Mouse (Mus musculus) left cerebral cortex, adult 8-10 months (tissue): Measurements from ENCODE around the gene Mpig6b. TPM values are rescaled to one million over a fixed set of nuclear protein-coding genes. Genes with fewer than 3 reads are reported as not detected.

Experiments used
- DNase-seq, 2 experiments: peaks; one replicate each; pipeline ENCODE4 v3.0.0; 2022; ENCODE audit warnings: low spot score in 2 of 2
- total RNA-seq, 4 experiments: library from RNA; stranded (reverse); gene quantifications; 2 replicates each; pipeline ENCODE4 v1.2.4; 2022

Mpig6b gene
- total RNA-seq, 4 experiments from 2014 or later: 0.15 TPM; not detected in 3

DNA sequence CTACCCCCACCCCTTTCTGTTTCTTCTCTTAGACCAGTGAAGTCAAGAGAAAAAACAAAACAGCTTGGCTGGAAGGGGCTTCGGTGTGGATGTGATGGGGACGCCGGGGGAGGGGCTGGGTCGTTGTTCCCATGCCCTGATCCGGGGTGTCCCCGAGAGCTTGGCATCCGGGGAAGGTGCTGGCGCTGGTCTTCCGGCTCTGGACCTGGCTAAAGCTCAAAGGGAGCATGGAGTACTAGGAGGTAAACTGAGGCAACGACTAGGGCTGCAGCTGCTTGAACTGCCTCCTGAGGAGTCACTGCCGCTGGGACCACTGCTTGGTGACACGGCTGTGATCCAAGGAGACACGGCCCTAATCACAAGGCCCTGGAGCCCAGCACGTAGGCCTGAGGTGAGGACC, 5.9 kb downstream of the Mpig6b start:
- no peak for DNase-seq

DNA sequence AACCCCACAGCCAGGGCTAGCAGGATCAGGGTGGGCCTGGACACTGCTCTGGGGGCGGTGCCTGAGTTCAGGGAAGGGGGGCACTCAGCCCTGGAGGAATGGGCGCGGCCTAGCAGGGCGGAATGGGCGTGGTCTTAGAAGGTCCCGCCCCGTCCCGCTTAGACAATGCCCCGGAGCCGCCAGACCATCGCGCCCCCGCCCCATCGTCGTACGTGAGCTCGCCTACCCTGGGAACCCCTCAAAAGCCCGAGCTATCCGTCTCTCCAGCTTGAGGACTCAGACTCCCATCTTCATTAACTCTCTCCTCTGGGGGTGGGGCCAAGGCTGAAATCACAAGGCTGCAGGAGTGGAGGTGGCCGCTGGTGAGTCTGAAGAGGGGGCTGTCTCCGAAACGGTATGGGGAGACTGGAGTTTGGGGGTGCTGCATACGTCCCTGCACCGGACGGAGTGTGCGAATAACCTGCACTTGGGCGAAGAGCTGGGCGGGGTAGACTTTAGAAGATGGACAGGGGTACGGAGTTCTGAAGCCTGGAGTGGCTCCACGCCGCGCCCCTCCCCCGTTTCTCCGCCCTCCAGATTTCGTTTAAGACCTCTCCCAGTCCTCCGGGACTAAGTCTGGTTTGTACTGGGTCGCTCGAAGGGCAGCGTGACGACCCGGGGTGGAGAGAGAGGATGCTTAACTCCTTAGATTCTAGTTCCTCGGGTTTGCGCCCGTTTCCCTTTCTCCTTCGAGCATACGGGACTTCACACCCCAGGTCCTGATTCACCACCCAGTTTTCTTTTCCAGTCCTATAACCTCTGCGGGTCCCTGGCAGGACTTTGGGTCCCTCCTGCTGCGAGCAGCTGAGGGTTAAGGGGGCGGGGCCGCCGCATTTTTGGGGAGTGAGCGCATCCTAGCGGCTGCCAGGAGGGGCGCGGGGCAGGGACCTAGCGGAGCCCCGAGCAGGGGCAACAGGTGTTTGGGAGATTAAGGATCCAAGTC, 6.8 kb downstream of the Mpig6b start, which contains the start of gene Ddah2:
Gene Ddah2, plus strand, starts transcription at position 125 of the 982 bp plus-strand sequence.
- DNase-seq: peak; percentile 45 to 51

- DNase-seq: no peak
Observed at GRCm38 (mm10) chr17:35058316-35058715, 7.7 kb downstream of the Mpig6b start.

- DNase-seq: no peak
Observed at GRCm38 (mm10) chr17:35057090-35057489, 8.9 kb downstream of the Mpig6b start.

DNA sequence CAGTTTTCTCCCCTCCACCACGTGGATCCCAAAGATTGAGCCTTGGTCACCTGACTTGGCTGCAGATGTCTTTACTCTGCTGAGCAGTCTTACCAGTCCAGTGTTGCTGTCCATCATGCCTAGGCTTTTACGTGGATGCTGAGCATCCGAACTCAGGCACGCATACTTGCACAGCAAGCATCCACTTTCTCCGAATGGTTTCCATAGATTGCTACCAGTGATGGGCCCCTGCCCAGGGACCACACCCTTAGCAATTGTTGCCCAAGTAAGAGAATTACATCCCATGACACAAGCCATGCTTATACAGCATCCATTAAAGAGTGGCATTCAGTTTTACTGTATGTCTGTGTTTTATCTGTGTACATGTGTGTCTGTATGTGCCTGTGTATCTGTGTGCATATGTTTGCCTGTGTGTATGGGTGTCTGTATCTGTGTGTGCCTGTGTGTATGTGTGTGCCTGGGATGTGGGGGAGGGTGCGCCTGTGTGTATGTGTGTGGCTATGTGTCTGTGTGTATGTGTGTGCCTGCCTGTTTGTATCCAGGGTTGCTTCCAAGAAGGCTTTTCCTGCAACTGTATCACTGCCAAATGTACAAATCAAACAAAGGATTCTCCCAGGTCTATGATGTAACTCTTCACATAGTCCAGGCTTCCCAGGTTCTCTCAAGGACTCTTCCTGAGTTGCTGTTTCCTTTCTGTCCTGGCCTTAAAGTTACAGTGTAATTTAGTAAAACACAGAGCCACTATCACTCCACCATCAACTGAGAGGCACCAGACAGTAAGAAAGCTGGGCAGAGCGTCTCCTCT, 10.1 kb downstream of the Mpig6b start:
- no peak for DNase-seq

DNA sequence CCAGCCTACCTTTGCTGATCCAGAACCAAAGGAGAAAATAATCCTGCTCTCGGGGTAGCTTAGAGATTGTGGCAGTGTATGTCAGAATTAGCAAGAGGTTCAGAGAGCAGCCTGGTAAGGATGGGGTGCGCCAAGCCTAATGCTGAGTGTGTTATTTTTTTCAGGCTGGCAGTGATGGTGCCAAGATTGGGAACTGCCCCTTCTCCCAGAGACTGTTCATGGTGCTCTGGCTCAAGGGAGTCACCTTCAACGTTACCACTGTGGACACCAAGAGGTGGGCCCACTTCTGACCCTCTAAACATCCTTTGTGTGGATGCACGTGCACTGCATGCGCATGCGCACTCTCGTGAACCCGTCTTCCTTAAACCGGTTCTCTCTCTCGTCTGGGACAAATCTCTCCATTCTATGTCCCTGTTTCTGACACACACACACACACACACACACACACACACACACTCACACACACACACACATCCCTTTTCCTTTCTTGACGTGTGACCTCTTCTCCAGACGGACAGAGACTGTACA, 13.6 kb downstream of the Mpig6b start:
- no peak for DNase-seq

- DNase-seq: no peak
Observed at GRCm38 (mm10) chr17:35051156-35052086, 14.6 kb downstream of the Mpig6b start.

GRCm38 (mm10) chr17:35050126-35050750, 15.7 kb downstream of the Mpig6b start:
- DNase-seq: no peak

DNA sequence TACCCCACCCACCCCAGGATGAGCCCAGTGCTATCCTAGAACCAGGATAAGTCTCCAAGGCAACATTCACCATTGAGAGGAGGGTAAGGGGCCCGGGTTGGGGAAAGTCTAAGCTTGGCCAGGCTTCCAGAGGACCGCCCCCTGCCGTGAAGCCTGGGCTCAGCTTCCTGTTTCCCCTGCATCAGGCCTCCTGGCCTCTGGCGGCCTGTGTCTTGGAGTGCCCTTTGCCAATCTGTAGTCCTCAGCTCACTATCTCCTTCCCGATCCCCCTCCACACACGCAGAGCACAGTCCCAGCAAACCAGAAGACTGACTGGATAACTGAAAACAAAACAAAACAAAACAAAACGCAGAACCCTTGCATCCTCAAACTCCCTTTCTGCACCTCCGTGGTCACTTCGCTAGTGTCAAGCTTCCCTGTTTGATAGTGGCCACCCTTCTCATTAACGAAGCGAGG, 16.4 kb downstream of the Mpig6b start, which contains the start of gene Clic1:
Gene Clic1, plus strand, starts transcription at position 406 of the 456 bp plus-strand sequence.
- DNase-seq: no peak

- DNase-seq: no peak
Observed at GRCm38 (mm10) chr17:35048932-35049440, 17.0 kb downstream of the Mpig6b start.

- DNase-seq: no peak
Observed at GRCm38 (mm10) chr17:35048149-35048931, 17.6 kb downstream of the Mpig6b start.

- DNase-seq: no peak
Observed at GRCm38 (mm10) chr17:35047688-35048087, 18.3 kb downstream of the Mpig6b start.

- DNase-seq: peak; percentile 85 to 93
Observed at GRCm38 (mm10) chr17:35046681-35047455, 19.1 kb downstream of the Mpig6b start, which contains the start of gene Msh5. Msh5 (minus strand) TSS chr17:35046745.

DNA sequence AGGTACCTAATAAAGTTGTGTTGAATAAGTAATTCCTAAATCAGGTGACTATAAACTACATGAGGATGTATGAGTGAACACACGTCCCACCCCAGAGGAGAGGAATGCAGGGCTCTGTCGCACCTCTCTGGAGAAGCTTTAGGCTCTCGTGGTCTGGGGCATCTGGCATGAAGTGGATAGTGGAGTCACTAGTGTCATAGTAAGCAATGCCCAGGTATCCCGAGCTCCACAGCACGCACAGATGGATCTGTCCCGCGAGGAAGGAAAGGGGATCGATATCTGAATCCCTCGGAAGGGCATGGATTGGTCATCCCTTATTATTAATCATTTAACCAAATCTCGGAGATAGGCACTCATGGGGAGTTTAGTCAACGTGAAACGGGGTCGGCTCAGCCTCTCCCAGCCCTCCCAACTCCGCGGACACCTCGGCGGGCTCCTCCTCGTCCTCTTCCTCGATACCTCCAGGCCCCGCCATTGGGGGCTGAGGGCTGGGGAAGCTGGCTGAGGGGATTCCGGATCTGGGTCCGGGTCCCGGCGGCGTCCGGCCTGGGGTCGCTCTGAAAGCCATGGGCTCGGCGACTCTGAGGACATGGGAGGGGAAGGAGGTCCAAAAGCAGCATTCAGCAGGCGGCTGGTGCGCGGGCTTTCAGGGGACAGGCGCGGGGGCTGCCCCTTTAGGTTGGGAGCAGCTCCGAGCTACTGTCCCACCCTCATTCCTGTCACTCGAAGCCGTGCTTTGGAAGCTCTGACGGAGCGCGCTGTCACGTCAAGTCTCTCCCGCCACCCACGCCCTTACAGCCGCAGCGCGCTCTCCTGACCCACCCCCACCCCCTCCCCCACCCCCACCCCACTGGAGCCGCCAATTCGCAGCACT, 19.9 kb downstream of the Mpig6b start:
- no peak for DNase-seq

GRCm38 (mm10) chr17:35044904-35045806, 20.8 kb downstream of the Mpig6b start:
- no peak for DNase-seq

GRCm38 (mm10) chr17:35043794-35044193, 22.2 kb downstream of the Mpig6b start:
- no peak for DNase-seq
